In genomic region chr5:38346646-38347432, GRCm38 (mm10) we compare ENCODE assay signal across 9 mouse cellular contexts. TPM values are rescaled to one million over a fixed set of nuclear protein-coding genes. Genes with fewer than 3 reads are reported as not detected.
DNase-seq lines count a peak whose midpoint lies in the region; ATAC-seq and TF ChIP-seq lines count a peak whose summit lies in the region.
"Had no signal": no experiment of that assay in that cellular context is flagged by ENCODE, and none has a peak within 500 bp of the region (broad histone marks: within the 10 kb centered on the region; RNA-seq: fewer than 3 reads in every experiment).

No protein-coding gene starts in this region.

- TF ChIP-seq CTCF in liver, adult 2 months (IDR thresholded peaks at IDR 0.05; ENCODE audit: low read depth, low read length): no peak

- no peak overlapping the region for H3K4me2 ChIP-seq in heart, embryonic 12.5 days
- H3K4me2 ChIP-seq: heart, embryonic 13.5 days had no signal

- no peak overlapping the region for H3K9ac ChIP-seq in heart, embryonic 12.5 days
- no peak overlapping the region for H3K9ac ChIP-seq in liver, adult 2 months (ENCODE audit: low read depth, low read length)
- H3K9ac ChIP-seq: heart, embryonic 13.5 days had no signal

- no peak for TF ChIP-seq POLR2A in liver, adult 2 months (IDR thresholded peaks at IDR 0.05; ENCODE audit: extremely low read depth, insufficient read depth, low read length)

- H3K27me3 ChIP-seq in heart, embryonic 12.5 days (replicated peaks): peaks cover 23% of the 10 kb centered on the region
- H3K27me3 ChIP-seq in liver, adult 2 months (ENCODE audit: control insufficient read depth, insufficient read depth, low read length): peaks cover 6% of the 10 kb centered on the region; the same call in 1 of the 2 replicates

- H3K79me2 ChIP-seq in liver, adult 2 months (ENCODE audit: control insufficient read depth, insufficient read depth, low read length): no peaks in the 10 kb centered on the region

- peak; percentile 23 to 51 for DNase-seq in heart, postnatal 10 days
- DNase-seq in A20 (ENCODE audit: low read depth, low spot score): peak; percentile 30
- peak; percentile 46 for DNase-seq in adrenal gland, postnatal 25 days
- peak; percentile 57 for DNase-seq in liver, adult 2 months (ENCODE audit: extremely low read depth, low read depth, low spot score)
- no peak for DNase-seq in left cerebral cortex, adult 8-10 months (ENCODE audit: low spot score in 2 of 2)
- DNase-seq in left cerebral cortex, postnatal 36 days (ENCODE audit: low spot score in 2 of 2): no peak

- H3K4me1 ChIP-seq in heart, embryonic 12.5 days (replicated peaks): no peaks in the 10 kb centered on the region
- no peaks in the 10 kb centered on the region for H3K4me1 ChIP-seq in liver, adult 2 months (ENCODE audit: control insufficient read depth, insufficient read depth, low read length)
- H3K4me1 ChIP-seq: heart, embryonic 13.5 days had no signal

- no peak for ATAC-seq in heart, embryonic 12.5 days (ENCODE audit: insufficient number of reproducible peaks, low FRiP score)
- ATAC-seq in erythroblast, adult 5-6 weeks (replicated peaks; ENCODE audit: low FRiP score, poor library complexity, severe bottlenecking): no peak

- intact Hi-C loops in heart, postnatal 10 days (cut with DNase I): no loop called here
- intact Hi-C loops in left cerebral cortex, postnatal 36 days (cut with DNase I): no loop called here

- H3K4me3 ChIP-seq in heart, embryonic 12.5 days: no peak overlapping the region
- no peak overlapping the region for H3K4me3 ChIP-seq in liver, adult 2 months (ENCODE audit: insufficient read depth, low read depth, low read length)
- H3K4me3 ChIP-seq: heart, embryonic 13.5 days had no signal

- 27% methylated on average over 10 of the region's 10 CpGs for WGBS in heart, embryonic 12.5 days
- WGBS in liver, adult 2 months: 17% methylated on average over 10 of the region's 10 CpGs

- no peaks in the 10 kb centered on the region for H3K9me3 ChIP-seq in heart, embryonic 12.5 days (replicated peaks)
- H3K9me3 ChIP-seq: heart, embryonic 13.5 days had no signal

- no peaks in the 10 kb centered on the region for H3K36me3 ChIP-seq in heart, embryonic 12.5 days
- peaks cover 3% of the 10 kb centered on the region; the same call in 1 of the 2 replicates for H3K36me3 ChIP-seq in liver, adult 2 months (ENCODE audit: control insufficient read depth, insufficient read depth, low read length)
- H3K36me3 ChIP-seq: heart, embryonic 13.5 days had no signal

- H3K27ac ChIP-seq in heart, embryonic 12.5 days (ENCODE audit: poor library complexity, severe bottlenecking): no peak overlapping the region
- no peak overlapping the region for H3K27ac ChIP-seq in liver, adult 2 months (replicated peaks; ENCODE audit: insufficient read depth, low read depth, low read length)
- H3K27ac ChIP-seq: heart, embryonic 13.5 days had no signal

RNA-seq across cellular contexts. Expression of gene Drd5, which starts 27.7 kb away (rescaled TPM):
- not detected for total RNA-seq in heart, postnatal 10 days (2021)
- not detected in 2 replicates for polyA plus RNA-seq in heart, embryonic 12.5 days (2016; fragmentation: Nextera tagmentation; extraction: Ambion mirVana)
- total RNA-seq in adrenal gland, postnatal 25 days (2021): not detected in 2 replicates
- not detected in 2 replicates for total RNA-seq in liver, adult 2 months (2014; rRNA removed)
- not detected in 2 replicates for polyA plus RNA-seq in liver, adult 2 months (2012; rRNA removed)
- not detected in 2 replicates for total RNA-seq in erythroblast, adult 5-6 weeks (2015; ENCODE audit: low replicate concordance)
- not detected in 2 replicates for total RNA-seq in erythroblast, adult 5-6 weeks (2017; ENCODE audit: low replicate concordance)
- 1 to 10 TPM; 2.0 to 2.9 (median 2.6) TPM for total RNA-seq in left cerebral cortex, adult 8-10 months (2022)
- total RNA-seq in left cerebral cortex, postnatal 36 days (2021): 1 to 10 TPM; 2.2 to 2.6 TPM
- polyA plus RNA-seq: heart, embryonic 13.5 days had no signal

Comparison
In these comparisons a context has a peak if more than half of its experiments do, and no peak if none do; other contexts are left out.
1. DNase-seq: peak in heart, postnatal 10 days (2 of 2), A20 (single experiment), adrenal gland, postnatal 25 days (single experiment) and liver, adult 2 months (single experiment); none in left cerebral cortex, adult 8-10 months (0 of 2) and left cerebral cortex, postnatal 36 days (0 of 2).